30 mouse cellular contexts compared by ENCODE assay signal in the genomic region with DNA sequence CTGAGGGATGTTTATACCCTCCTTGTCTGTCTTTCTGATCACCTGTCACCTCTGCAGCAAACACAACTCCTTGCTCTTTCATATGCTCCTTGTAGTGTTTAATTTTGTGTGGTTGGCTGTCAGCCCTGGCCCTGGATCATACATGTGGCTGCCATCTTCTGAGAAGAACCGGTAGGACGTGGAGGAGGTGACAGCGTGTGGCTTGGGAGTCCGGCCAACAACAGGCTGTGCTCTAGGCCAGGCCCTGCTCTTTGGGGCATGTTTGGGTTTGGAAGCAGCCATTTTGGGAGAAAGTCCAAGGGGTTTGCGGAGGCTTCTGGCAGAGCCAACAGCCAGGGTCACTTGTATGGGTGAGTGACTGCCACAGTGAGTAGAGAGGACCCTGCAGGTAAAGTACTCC. TPM values are rescaled to one million over a fixed set of nuclear protein-coding genes. Genes with fewer than 3 reads are reported as not detected.
DNase-seq lines count a peak whose midpoint lies in the region; ATAC-seq and TF ChIP-seq lines count a peak whose summit lies in the region.
"Had no signal": no experiment of that assay in that cellular context is flagged by ENCODE, and none has a peak within 500 bp of the region (broad histone marks: within the 10 kb centered on the region; RNA-seq: fewer than 3 reads in every experiment).

No protein-coding gene starts in this region.

- ATAC-seq in hindbrain, postnatal 0 days, result no peak
- no peak for ATAC-seq in hindbrain, embryonic 14.5 days (ENCODE audit: low FRiP score)
- no peak for ATAC-seq in midbrain, postnatal 0 days (ENCODE audit: low FRiP score)
- ATAC-seq in midbrain, embryonic 14.5 days (ENCODE audit: low FRiP score, low TSS enrichment), result no peak
- ATAC-seq: forebrain, embryonic 14.5 days; intestine, embryonic 16.5 days; Patski had no signal

- H3K4me3 ChIP-seq in hindbrain, postnatal 0 days (ENCODE audit: low read length), result no peak overlapping the region
- no peak overlapping the region for H3K4me3 ChIP-seq in hindbrain, embryonic 14.5 days (replicated peaks; ENCODE audit: low read length)
- no peak overlapping the region for H3K4me3 ChIP-seq in midbrain, postnatal 0 days (ENCODE audit: low read depth, low read length)
- no peak overlapping the region for H3K4me3 ChIP-seq in midbrain, embryonic 14.5 days (replicated peaks; ENCODE audit: low read depth, low read length)
- H3K4me3 ChIP-seq: heart, embryonic 12.5 days; hindbrain, embryonic 15.5 days; lung, embryonic 15.5 days; neural tube, embryonic 13.5 days had no signal

- no peak overlapping the region for H3K9ac ChIP-seq in hindbrain, postnatal 0 days (replicated peaks; ENCODE audit: low read length)
- H3K9ac ChIP-seq in hindbrain, embryonic 14.5 days, result no peak overlapping the region
- H3K9ac ChIP-seq in midbrain, postnatal 0 days (replicated peaks; ENCODE audit: low read length, poor library complexity, severe bottlenecking), result no peak overlapping the region
- H3K9ac ChIP-seq in midbrain, embryonic 14.5 days (replicated peaks; ENCODE audit: low read length), result no peak overlapping the region
- H3K9ac ChIP-seq: heart, embryonic 12.5 days; hindbrain, embryonic 15.5 days; liver, embryonic 14.5 days; lung, embryonic 15.5 days; neural tube, embryonic 13.5 days had no signal

- H3K27ac ChIP-seq in hindbrain, postnatal 0 days, result peak overlapping the region; percentile 41
- no peak overlapping the region for H3K27ac ChIP-seq in hindbrain, embryonic 14.5 days
- no peak overlapping the region for H3K27ac ChIP-seq in midbrain, postnatal 0 days (ENCODE audit: low read depth, low read length)
- no peak overlapping the region for H3K27ac ChIP-seq in midbrain, embryonic 14.5 days (replicated peaks; ENCODE audit: low read depth, low read length)
- H3K27ac ChIP-seq: hindbrain, embryonic 15.5 days; liver, embryonic 14.5 days; lung, embryonic 15.5 days; neural tube, embryonic 13.5 days had no signal

- 38% methylated on average over 5 of the region's 5 CpGs for WGBS in hindbrain, postnatal 0 days
- 86% methylated on average over 5 of the region's 5 CpGs for whole genome bisulfite sequencing in hindbrain, embryonic 14.5 days
- WGBS in midbrain, postnatal 0 days, result 89% methylated on average over 5 of the region's 5 CpGs
- 93% methylated on average over 5 of the region's 5 CpGs for WGBS in midbrain, embryonic 14.5 days

- peak; percentile 58 for DNase-seq in hindbrain, postnatal 0 days (ENCODE audit: low spot score)
- DNase-seq in hindbrain, embryonic 14.5 days (ENCODE audit: low spot score), result no peak
- DNase-seq in midbrain, postnatal 0 days (ENCODE audit: low spot score), result peak; percentile 70
- DNase-seq in midbrain, embryonic 14.5 days, result no peak
- DNase-seq in cerebellum, adult 9-10 months, result peak; percentile 96
- DNase-seq in cerebellum, postnatal 36 days, result peak; percentile 91 to 93
- DNase-seq in kidney, postnatal 10 days, result no peak
- DNase-seq in right cerebral cortex, adult 18-20 months, result no peak
- DNase-seq: adrenal gland, postnatal 25 days; gastrocnemius, postnatal 25 days; heart, adult 11 months; heart, postnatal 4 days; kidney, adult 9 months; kidney, postnatal 14 days; liver; lung, postnatal 36 days; thymus, adult 2 months; thymus, postnatal 36 days had no signal

- H3K4me2 ChIP-seq in hindbrain, postnatal 0 days (ENCODE audit: low read depth, low read length), result no peak overlapping the region
- H3K4me2 ChIP-seq in hindbrain, embryonic 14.5 days (replicated peaks), result no peak overlapping the region
- no peak overlapping the region for H3K4me2 ChIP-seq in midbrain, postnatal 0 days (ENCODE audit: low read depth, low read length, poor library complexity, severe bottlenecking)
- no peak overlapping the region for H3K4me2 ChIP-seq in midbrain, embryonic 14.5 days (ENCODE audit: low read length)
- H3K4me2 ChIP-seq: heart, embryonic 12.5 days; hindbrain, embryonic 15.5 days; lung, embryonic 15.5 days; midbrain, embryonic 11.5 days; neural tube, embryonic 13.5 days had no signal

- no peak for TF ChIP-seq CTCF in hindbrain, postnatal 0 days (IDR thresholded peaks at IDR 0.05; ENCODE audit: low read depth)
- no peak for TF ChIP-seq CTCF in midbrain, postnatal 0 days (IDR thresholded peaks at IDR 0.05)

- H3K27me3 ChIP-seq in hindbrain, postnatal 0 days (ENCODE audit: insufficient read depth, low read length), result no peaks in the 10 kb centered on the region
- H3K27me3 ChIP-seq in hindbrain, embryonic 14.5 days (ENCODE audit: control insufficient read depth, insufficient read depth, low read length), result no peaks in the 10 kb centered on the region
- H3K27me3 ChIP-seq in midbrain, postnatal 0 days (ENCODE audit: insufficient read depth, low read length), result no peaks in the 10 kb centered on the region
- no peaks in the 10 kb centered on the region for H3K27me3 ChIP-seq in midbrain, embryonic 14.5 days (ENCODE audit: control insufficient read depth, insufficient read depth, low read length)
- H3K27me3 ChIP-seq: hindbrain, embryonic 15.5 days; lung, embryonic 15.5 days; neural tube, embryonic 13.5 days had no signal

- H3K9me3 ChIP-seq in hindbrain, postnatal 0 days (ENCODE audit: low read length), result no peaks in the 10 kb centered on the region
- H3K9me3 ChIP-seq in hindbrain, embryonic 14.5 days (ENCODE audit: control insufficient read depth, low read length), result no peaks in the 10 kb centered on the region
- H3K9me3 ChIP-seq in midbrain, postnatal 0 days (ENCODE audit: low read length), result no peaks in the 10 kb centered on the region
- H3K9me3 ChIP-seq in midbrain, embryonic 14.5 days (ENCODE audit: control insufficient read depth, low read length), result no peaks in the 10 kb centered on the region
- H3K9me3 ChIP-seq: heart, embryonic 12.5 days; hindbrain, embryonic 15.5 days; lung, embryonic 15.5 days; neural tube, embryonic 13.5 days had no signal

- H3K36me3 ChIP-seq in hindbrain, postnatal 0 days (ENCODE audit: insufficient read depth, low read length), result no peaks in the 10 kb centered on the region
- H3K36me3 ChIP-seq in hindbrain, embryonic 14.5 days (replicated peaks; ENCODE audit: control insufficient read depth, insufficient read depth), result no peaks in the 10 kb centered on the region
- no peaks in the 10 kb centered on the region for H3K36me3 ChIP-seq in midbrain, postnatal 0 days (ENCODE audit: insufficient read depth, low read length)
- H3K36me3 ChIP-seq in midbrain, embryonic 14.5 days (ENCODE audit: control insufficient read depth, insufficient read depth, low read length), result no peaks in the 10 kb centered on the region
- H3K36me3 ChIP-seq: heart, embryonic 12.5 days; hindbrain, embryonic 15.5 days; lung, embryonic 15.5 days; neural tube, embryonic 13.5 days had no signal

- peaks cover 9% of the 10 kb centered on the region; the same call in 1 of the 2 replicates for H3K4me1 ChIP-seq in hindbrain, postnatal 0 days (ENCODE audit: insufficient read depth, low read length)
- no peaks in the 10 kb centered on the region for H3K4me1 ChIP-seq in hindbrain, embryonic 14.5 days (replicated peaks; ENCODE audit: control insufficient read depth, insufficient read depth, low read length)
- H3K4me1 ChIP-seq in midbrain, postnatal 0 days (ENCODE audit: insufficient read depth, low read length), result no peaks in the 10 kb centered on the region
- H3K4me1 ChIP-seq in midbrain, embryonic 14.5 days (ENCODE audit: control insufficient read depth, insufficient read depth, low read length), result no peaks in the 10 kb centered on the region
- H3K4me1 ChIP-seq: heart, embryonic 12.5 days; lung, embryonic 15.5 days had no signal

RNA-seq across cellular contexts. Expression of a gene that starts 12.3 kb away (rescaled TPM):
- total RNA-seq in hindbrain, postnatal 0 days (2014; rRNA removed), result 255 and 263 TPM in 2 replicates
- polyA plus RNA-seq in hindbrain, postnatal 0 days (2015; fragmentation: Nextera tagmentation; extraction: Ambion mirVana), result 103 and 105 TPM in 2 replicates
- 63.6 and 78.4 TPM in 2 replicates for polyA plus RNA-seq in hindbrain, embryonic 14.5 days (2014; fragmentation: Nextera tagmentation; extraction: Ambion mirVana)
- total RNA-seq in midbrain, postnatal 0 days (2014; rRNA removed), result 205 and 231 TPM in 2 replicates
- polyA plus RNA-seq in midbrain, postnatal 0 days (2015; fragmentation: Nextera tagmentation; extraction: Ambion mirVana), result 89.0 and 91.8 TPM in 2 replicates
- 38.3 and 44.6 TPM in 2 replicates for polyA plus RNA-seq in midbrain, embryonic 14.5 days (2014; fragmentation: Nextera tagmentation; extraction: Ambion mirVana)
- total RNA-seq: megakaryocyte, adult 5-6 weeks; MEL had no signal
- polyA plus RNA-seq: heart, postnatal 0 days; liver, embryonic 14.5 days had no signal

RNA-seq across cellular contexts. Expression of a gene that starts 50.2 kb away (rescaled TPM):
- 30.0 and 30.2 TPM in 2 replicates for total RNA-seq in hindbrain, postnatal 0 days (2014; rRNA removed)
- polyA plus RNA-seq in hindbrain, postnatal 0 days (2015; fragmentation: Nextera tagmentation; extraction: Ambion mirVana), result 16.0 and 17.9 TPM in 2 replicates
- polyA plus RNA-seq in hindbrain, embryonic 14.5 days (2014; fragmentation: Nextera tagmentation; extraction: Ambion mirVana), result 13.0 and 13.9 TPM in 2 replicates
- 22.6 and 26.2 TPM in 2 replicates for total RNA-seq in midbrain, postnatal 0 days (2014; rRNA removed)
- polyA plus RNA-seq in midbrain, postnatal 0 days (2015; fragmentation: Nextera tagmentation; extraction: Ambion mirVana), result 15.6 and 15.8 TPM in 2 replicates
- 7.8 and 10.3 TPM in 2 replicates for polyA plus RNA-seq in midbrain, embryonic 14.5 days (2014; fragmentation: Nextera tagmentation; extraction: Ambion mirVana)

Comparison
In these comparisons a context has a peak if more than half of its experiments do, and no peak if none do; other contexts are left out.
1. DNase-seq: peak in hindbrain, postnatal 0 days (single experiment), midbrain, postnatal 0 days (single experiment), cerebellum, adult 9-10 months (single experiment) and cerebellum, postnatal 36 days (2 of 2); none in hindbrain, embryonic 14.5 days (single experiment), midbrain, embryonic 14.5 days (single experiment), kidney, postnatal 10 days (single experiment) and right cerebral cortex, adult 18-20 months (single experiment).